Mouse (Mus musculus): ENCODE measurements around the gene Incenp.

DNA sequence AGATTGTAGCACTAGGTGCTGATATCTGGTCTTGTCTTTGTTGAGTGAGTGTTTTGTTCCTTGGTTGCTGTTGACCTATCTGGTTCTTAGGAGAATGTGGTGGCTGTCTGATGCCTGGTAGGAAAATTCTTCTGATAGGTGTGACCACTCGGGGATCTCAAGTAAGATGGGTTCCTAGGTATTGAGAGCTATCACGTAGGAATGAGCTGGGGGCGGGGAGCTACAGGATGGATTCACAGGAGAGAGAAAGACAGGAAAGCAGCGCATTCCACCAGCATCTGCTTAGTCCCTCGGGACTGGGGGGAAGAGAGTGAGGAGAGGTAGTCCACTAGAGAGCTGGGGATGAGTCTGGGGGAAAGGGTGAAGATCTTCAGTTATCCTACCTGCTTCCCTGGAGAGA, 10.0 kb upstream of the Incenp start:
- TF ChIP-seq POLR2A (IDR thresholded peaks at IDR 0.05; ENCODE audit: borderline replicate concordance, low read depth, low read length) (no peak), CTCF (IDR thresholded peaks at IDR 0.05; ENCODE audit: low read depth, low read length) (no peak)

Data from bone marrow macrophage, adult 2 months (primary cell).